Mouse (Mus musculus): ENCODE data around the gene Olfr923. TPM values are rescaled to one million over a fixed set of nuclear protein-coding genes. Genes with fewer than 3 reads are reported as not detected.

The Olfr923 gene
- polyA plus RNA-seq (2015; fragmentation: Nextera tagmentation; extraction: Ambion mirVana): not detected in 2 replicates

GRCm38 (mm10) chr9:38826245-38826644 lies at the start of gene Olfr923:
Gene Olfr923, plus strand, starts transcription at chr9:38826545.

GRCm38 (mm10) chr9:38814314-38814713 lies 12.0 kb upstream of the Olfr923 start, which contains the start of gene Olfr922:
Gene Olfr922, plus strand, starts transcription at chr9:38814614.

GRCm38 (mm10) chr9:38844149-38844548 lies 17.8 kb downstream of the Olfr923 start, which contains the start of gene Olfr924:
Gene Olfr924, plus strand, starts transcription at chr9:38844449.

GRCm38 (mm10) chr9:38854760-38855159 lies 28.4 kb downstream of the Olfr923 start, which contains the start of gene Olfr26:
Gene Olfr26, plus strand, starts transcription at chr9:38855060.

GRCm38 (mm10) chr9:38876826-38877225 lies 50.5 kb downstream of the Olfr923 start, which contains the start of gene Olfr926:
Gene Olfr926, plus strand, starts transcription at chr9:38877126.

Other genes with a start within 250 kb of the Olfr923 start
- gene Olfr912, start 246.4 kb upstream of the Olfr923 start, polyA plus RNA-seq (2015; fragmentation: Nextera tagmentation; extraction: Ambion mirVana): not detected in 2 replicates
- gene Olfr913, start 233.8 kb upstream of the Olfr923 start, polyA plus RNA-seq (2015; fragmentation: Nextera tagmentation; extraction: Ambion mirVana): not detected in 2 replicates
- not detected in 2 replicates for gene Olfr914, start 221.4 kb upstream of the Olfr923 start, polyA plus RNA-seq (2015; fragmentation: Nextera tagmentation; extraction: Ambion mirVana)
- not detected in 2 replicates for gene Olfr916, start 166.7 kb upstream of the Olfr923 start, polyA plus RNA-seq (2015; fragmentation: Nextera tagmentation; extraction: Ambion mirVana)
- gene Olfr917, start 160.7 kb upstream of the Olfr923 start, polyA plus RNA-seq (2015; fragmentation: Nextera tagmentation; extraction: Ambion mirVana): not detected in 2 replicates
- not detected in 2 replicates for gene Olfr918, start 151.9 kb upstream of the Olfr923 start, polyA plus RNA-seq (2015; fragmentation: Nextera tagmentation; extraction: Ambion mirVana)
- not detected in 2 replicates for gene Olfr919, start 122.9 kb upstream of the Olfr923 start, polyA plus RNA-seq (2015; fragmentation: Nextera tagmentation; extraction: Ambion mirVana)
- gene Vwa5a, start 108.3 kb upstream of the Olfr923 start, polyA plus RNA-seq (2015; fragmentation: Nextera tagmentation; extraction: Ambion mirVana): 11.2 and 13.3 TPM in 2 replicates
- gene Olfr920, start 74.2 kb upstream of the Olfr923 start, polyA plus RNA-seq (2015; fragmentation: Nextera tagmentation; extraction: Ambion mirVana): 0.05 TPM in 1 of 2 replicates, not detected in the other
- gene Olfr921, start 53.5 kb upstream of the Olfr923 start, polyA plus RNA-seq (2015; fragmentation: Nextera tagmentation; extraction: Ambion mirVana): not detected in 2 replicates
- not detected in 2 replicates for gene Olfr922, start 11.9 kb upstream of the Olfr923 start, polyA plus RNA-seq (2015; fragmentation: Nextera tagmentation; extraction: Ambion mirVana)
- gene Olfr924, start 17.9 kb downstream of the Olfr923 start, polyA plus RNA-seq (2015; fragmentation: Nextera tagmentation; extraction: Ambion mirVana): not detected in 2 replicates
- not detected in 2 replicates for gene Olfr26, start 28.5 kb downstream of the Olfr923 start, polyA plus RNA-seq (2015; fragmentation: Nextera tagmentation; extraction: Ambion mirVana)
- gene Olfr926, start 50.6 kb downstream of the Olfr923 start, polyA plus RNA-seq (2015; fragmentation: Nextera tagmentation; extraction: Ambion mirVana): not detected in 2 replicates
- gene Olfr930, start 103.3 kb downstream of the Olfr923 start, polyA plus RNA-seq (2015; fragmentation: Nextera tagmentation; extraction: Ambion mirVana): not detected in 2 replicates
- not detected in 2 replicates for gene Olfr933, start 145.8 kb downstream of the Olfr923 start, polyA plus RNA-seq (2015; fragmentation: Nextera tagmentation; extraction: Ambion mirVana)
- gene Olfr934, start 161.8 kb downstream of the Olfr923 start, polyA plus RNA-seq (2015; fragmentation: Nextera tagmentation; extraction: Ambion mirVana): not detected in 2 replicates
- gene Olfr935, start 173.1 kb downstream of the Olfr923 start, polyA plus RNA-seq (2015; fragmentation: Nextera tagmentation; extraction: Ambion mirVana): not detected in 2 replicates
- not detected in 2 replicates for gene Olfr146, start 196.8 kb downstream of the Olfr923 start, polyA plus RNA-seq (2015; fragmentation: Nextera tagmentation; extraction: Ambion mirVana)
- not detected in 2 replicates for gene Olfr937, start 238.4 kb downstream of the Olfr923 start, polyA plus RNA-seq (2015; fragmentation: Nextera tagmentation; extraction: Ambion mirVana)